Mouse (Mus musculus): ENCODE measurements around the gene 2900026A02Rik. TPM values are rescaled to one million over a fixed set of nuclear protein-coding genes. Genes with fewer than 3 reads are reported as not detected.

The 2900026A02Rik gene
- total RNA-seq, 2 experiments from 2014 or later = 19.6 to 24.6 TPM

DNA sequence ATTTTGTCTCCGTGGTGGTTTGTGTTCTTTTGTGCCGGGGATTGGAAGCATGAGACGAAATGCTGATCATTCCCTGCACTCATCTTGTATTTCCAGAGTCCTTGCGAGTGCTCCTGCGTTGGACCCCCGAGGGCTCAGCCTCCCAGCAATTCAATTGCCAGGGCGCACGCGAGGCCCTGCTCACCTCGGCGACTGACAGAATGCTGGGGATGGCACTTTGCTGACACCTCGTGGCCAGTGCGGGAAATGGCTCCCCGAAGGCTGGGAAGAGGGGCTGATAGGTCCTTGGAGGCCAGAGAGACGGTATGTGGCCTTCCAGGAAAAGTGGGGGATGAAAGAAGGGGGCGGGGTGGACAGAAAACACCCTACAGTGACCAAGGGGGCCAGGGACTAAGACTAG is 166.7 kb downstream of the 2900026A02Rik start:
- no peak overlapping the region for H3K27ac ChIP-seq
- H3K4me3 ChIP-seq = no peak overlapping the region
- DNase-seq = peak; percentile 85
- intact Hi-C loops (cut with DNase I) = loop anchor here (1.0 to 5.0 kb wide), 2 partner anchors 184 to 202 kb away; no protein-coding TSS in a partner anchor
- peak; percentile 91 for TF ChIP-seq CTCF (IDR thresholded peaks at IDR 0.05)

DNA sequence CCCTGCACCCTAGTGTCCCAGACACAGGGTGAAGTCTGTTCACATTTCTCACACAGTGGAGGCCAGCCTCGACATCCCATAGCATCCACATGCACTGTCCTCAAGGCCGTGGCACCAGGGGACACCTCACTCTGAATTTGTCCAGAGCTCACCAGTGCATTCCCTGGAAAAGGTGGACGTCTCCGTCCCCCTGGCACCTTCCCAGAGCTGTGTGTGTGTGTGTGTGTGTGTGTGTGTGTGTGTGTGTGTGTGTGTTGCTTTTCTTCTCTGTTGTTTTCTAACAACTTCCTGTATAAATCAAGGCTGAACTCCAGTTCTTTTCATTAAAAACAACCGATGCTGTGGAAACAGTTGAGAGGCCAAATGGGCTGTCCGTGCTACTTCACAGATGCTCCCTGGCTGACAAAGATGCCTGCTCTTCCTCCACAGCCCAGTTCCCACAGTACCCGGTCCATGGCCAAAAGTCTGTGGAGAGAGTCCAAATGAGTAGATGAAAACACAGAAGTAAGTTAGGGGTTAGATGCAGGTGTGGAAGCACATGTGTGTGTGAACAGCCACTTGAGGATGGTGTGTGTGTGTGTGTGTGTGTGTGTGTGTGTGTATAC is 170.4 kb downstream of the 2900026A02Rik start:
- no peak for TF ChIP-seq CTCF (IDR thresholded peaks at IDR 0.05)
- intact Hi-C loops (cut with DNase I) = loop anchor here (5.0 kb wide), 1 partner anchor 198 kb away; no protein-coding TSS in a partner anchor

DNA sequence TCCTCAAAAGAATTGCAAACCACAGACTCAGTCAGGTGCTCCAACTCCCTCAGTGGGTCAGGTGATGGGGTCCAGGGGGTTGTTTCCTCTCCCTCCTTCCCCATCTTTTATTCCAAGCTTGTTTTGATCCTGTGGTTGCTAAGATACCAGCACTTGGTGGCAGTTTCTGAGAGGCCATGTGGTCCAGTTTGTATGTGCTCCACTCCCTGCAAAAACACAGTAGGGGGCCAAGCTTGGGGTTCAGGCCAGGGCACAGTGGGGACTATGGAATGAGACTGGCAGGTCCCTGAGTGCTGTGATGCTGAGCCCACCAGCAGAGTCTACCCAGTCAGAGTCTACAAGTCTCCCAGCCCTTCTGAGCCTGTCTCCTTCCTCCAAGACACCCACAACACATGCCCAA is 171.2 kb downstream of the 2900026A02Rik start:
- DNase-seq = no peak
- no peak overlapping the region for H3K27ac ChIP-seq
- TF ChIP-seq CTCF (IDR thresholded peaks at IDR 0.05) = no peak
- intact Hi-C loops (cut with DNase I) = loop anchor here (5.0 kb wide), 1 partner anchor 198 kb away; no protein-coding TSS in a partner anchor
- H3K4me3 ChIP-seq = no peak overlapping the region

More for the DNA sequence above, 170.4 kb downstream of the 2900026A02Rik start:
- DNase-seq = no peak
- H3K27ac ChIP-seq = no peak overlapping the region
- no peak overlapping the region for H3K4me3 ChIP-seq

DNA sequence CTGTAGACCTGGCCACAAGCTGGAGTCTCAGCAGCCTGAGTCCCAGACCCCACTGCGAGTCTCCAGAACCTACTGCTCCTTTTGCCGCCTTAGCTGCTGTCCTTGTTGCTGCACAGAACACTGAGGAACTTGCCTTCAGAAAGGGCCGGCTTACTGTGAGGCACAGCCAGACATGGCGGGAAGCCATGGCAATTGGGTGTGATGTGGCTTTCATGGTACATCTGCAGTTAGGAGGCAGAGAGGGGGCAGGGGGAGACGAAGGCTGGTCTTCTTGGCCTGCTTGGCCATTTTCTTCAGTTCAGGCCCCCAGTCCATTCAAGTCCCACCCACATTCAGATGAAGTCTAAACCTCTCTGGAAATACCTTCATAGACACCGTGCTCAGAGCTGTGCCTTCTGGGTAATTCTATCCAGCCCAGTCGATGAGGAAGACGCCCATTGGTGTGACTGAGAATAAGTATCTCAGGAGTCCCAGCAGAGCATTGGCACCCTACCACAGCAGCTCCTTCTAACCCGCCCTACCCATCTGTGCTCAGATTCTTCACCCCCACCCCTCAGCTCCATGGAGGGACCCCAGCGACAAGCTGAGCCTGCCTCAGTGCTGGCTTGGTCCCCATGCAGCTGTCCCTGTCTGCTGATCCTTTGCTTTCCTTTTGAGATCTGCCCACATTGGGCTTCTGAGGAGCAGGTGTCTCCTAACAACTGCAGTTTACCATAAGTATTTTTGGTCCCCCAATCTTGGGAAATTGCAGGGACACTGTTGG is 175.3 kb downstream of the 2900026A02Rik start:
- no peak for TF ChIP-seq CTCF (IDR thresholded peaks at IDR 0.05)
- DNase-seq = peak; percentile 51
- Histone ChIP-seq H3K4me3 (no peak overlapping the region), H3K27ac (peak overlapping the region; percentile 49)
- intact Hi-C loops (cut with DNase I) = no loop called here

DNA sequence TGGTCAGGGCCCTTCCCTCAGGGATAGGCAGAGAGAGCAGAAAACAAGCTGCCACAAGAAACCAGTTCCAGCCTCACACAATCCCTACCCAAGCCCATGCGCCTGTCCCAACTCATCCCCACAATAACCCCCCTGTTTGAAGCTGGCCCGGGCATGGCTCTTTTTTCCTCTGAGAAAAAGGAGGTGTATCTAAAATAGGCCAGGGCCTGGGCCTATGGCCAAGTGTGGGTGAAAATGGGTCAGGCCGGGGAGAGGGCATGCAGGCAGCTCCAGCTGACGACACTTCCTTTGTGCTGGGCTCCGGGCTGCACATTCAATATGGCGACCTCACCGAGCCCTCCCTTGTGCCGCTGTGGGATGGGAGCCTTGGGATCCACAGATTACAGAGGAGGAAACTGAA is 177.5 kb downstream of the 2900026A02Rik start:
- peak; percentile 85 for DNase-seq
- TF ChIP-seq CTCF (IDR thresholded peaks at IDR 0.05) = no peak
- intact Hi-C loops (cut with DNase I) = no loop called here
- H3K4me3 ChIP-seq = no peak overlapping the region
- peak overlapping the region; percentile 41 for H3K27ac ChIP-seq

DNA sequence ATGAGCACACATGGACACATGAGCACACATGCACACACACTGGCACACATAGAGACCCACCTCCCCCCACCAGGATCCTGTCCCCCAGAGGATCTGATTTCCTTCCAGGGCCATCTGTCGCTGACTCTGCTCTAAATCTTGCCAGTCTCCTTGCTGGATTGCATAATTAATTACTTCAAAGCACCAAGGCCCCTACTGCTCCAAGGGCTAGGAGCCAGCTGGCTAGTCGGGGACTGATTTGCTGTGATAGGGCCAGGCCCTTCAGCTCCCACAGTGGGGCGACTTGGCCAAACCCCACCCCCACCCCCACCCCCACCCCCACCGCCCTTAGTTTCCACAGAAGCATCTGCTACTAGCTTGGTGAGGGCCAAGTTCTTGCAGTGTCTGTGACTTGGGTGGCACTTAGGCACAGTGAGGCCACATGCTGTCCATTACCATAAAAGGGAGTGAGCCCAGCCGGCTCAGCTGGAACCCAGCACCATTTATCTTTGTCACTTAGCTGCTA is 179.4 kb downstream of the 2900026A02Rik start:
- H3K4me3 ChIP-seq = no peak overlapping the region
- TF ChIP-seq CTCF (IDR thresholded peaks at IDR 0.05) = no peak
- DNase-seq = peak; percentile 88
- peak overlapping the region; percentile 41; the same call in 1 of the 2 replicates for H3K27ac ChIP-seq
- intact Hi-C loops (cut with DNase I) = no loop called here

DNA sequence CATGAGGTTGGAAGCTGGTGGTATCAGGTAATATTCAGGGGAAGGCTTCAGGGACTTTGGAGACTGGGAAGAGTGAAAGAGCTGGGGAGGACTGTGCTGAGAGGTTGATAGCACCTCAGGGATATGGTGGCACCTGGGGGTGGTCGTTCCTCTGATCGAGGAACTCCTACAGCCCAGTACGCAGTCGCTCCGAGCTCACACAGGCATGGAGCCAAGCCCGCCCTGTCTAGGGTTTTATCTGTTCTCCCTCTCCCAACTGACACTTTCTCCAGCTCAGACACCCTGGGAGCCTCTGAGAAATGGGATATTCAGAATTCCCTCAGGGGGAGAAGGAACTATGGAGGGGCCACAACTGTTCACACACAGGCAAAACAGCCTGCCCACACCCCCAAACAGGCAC is 180.3 kb downstream of the 2900026A02Rik start:
- peak; percentile 45 for DNase-seq
- TF ChIP-seq CTCF (IDR thresholded peaks at IDR 0.05) = no peak
- intact Hi-C loops (cut with DNase I) = no loop called here
- Histone ChIP-seq H3K4me3 (no peak overlapping the region), H3K27ac (peak overlapping the region; percentile 41)

DNA sequence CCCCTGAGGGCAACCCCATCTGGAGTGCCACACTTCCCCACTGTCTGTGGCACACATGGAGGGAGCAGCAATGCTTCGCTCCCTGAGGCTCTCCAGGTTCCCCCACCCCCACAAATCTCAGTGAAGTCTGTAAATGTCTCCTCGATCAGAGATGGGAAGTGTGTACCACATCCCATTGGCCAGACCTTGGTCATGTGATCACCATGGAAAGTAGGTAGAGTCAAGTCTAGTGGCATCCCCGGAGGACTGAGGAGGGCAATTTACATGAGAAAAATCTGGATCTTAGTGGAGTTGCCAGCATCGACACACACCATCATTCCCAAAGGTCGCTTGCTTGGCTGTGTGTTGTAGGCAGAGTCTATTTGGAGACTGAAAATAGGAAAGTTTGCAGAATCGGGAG is 182.4 kb downstream of the 2900026A02Rik start:
- intact Hi-C loops (cut with DNase I) = no loop called here
- TF ChIP-seq CTCF (IDR thresholded peaks at IDR 0.05) = no peak
- no peak for DNase-seq
- Histone ChIP-seq H3K27ac (no peak overlapping the region), H3K4me3 (no peak overlapping the region)

Other genes with a start within 250 kb of the 2900026A02Rik start
- 1 to 10 TPM; 4.6 to 5.0 TPM for gene Grk3, start 205.4 kb downstream of the 2900026A02Rik start, total RNA-seq (2021)
- not detected for gene Crybb2, start 151.1 kb downstream of the 2900026A02Rik start, total RNA-seq (2021)
- gene Crybb3, start 139.7 kb downstream of the 2900026A02Rik start, total RNA-seq (2021) = 1 to 10 TPM in 1 of 2 experiments, under 1 TPM in 1; 0.79 to 1.0 TPM
- gene Tmem211, start 5.7 kb upstream of the 2900026A02Rik start, total RNA-seq (2021) = not detected
- under 1 TPM; 0.23 to 0.47 TPM for gene Sgsm1, start 89.5 kb upstream of the 2900026A02Rik start, total RNA-seq (2021)
- not detected for gene Aym1, start 136.1 kb upstream of the 2900026A02Rik start, total RNA-seq (2021)